Mouse (Mus musculus) embryonic facial prominence, embryonic 11.5 days (tissue): Measurements from ENCODE around the gene Aup1. TPM values are rescaled to one million over a fixed set of nuclear protein-coding genes. Genes with fewer than 3 reads are reported as not detected.
A peak's percentile ranks its signal among the peaks of the same experiment; 100 is the strongest.

Experiments
- ATAC-seq: fragments of 200-750 bp; cut with Nextera tagmentation; replicated peaks from 2 replicates; pipeline ENCODE4 v1.8.0; 2017; ENCODE audit warnings: low read depth; ENCODE audit not compliant: insufficient number of reproducible peaks, low FRiP score, low TSS enrichment
- DNase-seq: peaks from one replicate; pipeline ENCODE4 v3.0.0-alpha.2; 2015; ENCODE audit warnings: low spot score
- H3K27ac ChIP-seq: fragments of 300-500 bp; sonication (generic); replicated peaks from 2 replicates; pipeline ENCODE4 v1.5.1; 2014; ENCODE audit warnings: mild to moderate bottlenecking, low read depth, low read length, control low read depth
- H3K27me3 ChIP-seq: fragments of 300-500 bp; sonication (generic); 2 replicates; pipeline ENCODE4 v1.6.1; 2014; ENCODE audit warnings: mild to moderate bottlenecking, low read length, moderate library complexity, mixed read lengths; ENCODE audit not compliant: control insufficient read depth, insufficient read depth
- H3K36me3 ChIP-seq: fragments of 300-500 bp; sonication (generic); replicated peaks from 2 replicates; pipeline ENCODE4 v1.6.1; 2014; ENCODE audit warnings: low read depth, mild to moderate bottlenecking, low read length, moderate library complexity, mixed read lengths; ENCODE audit not compliant: control insufficient read depth, insufficient read depth
- H3K4me1 ChIP-seq: fragments of 300-500 bp; sonication (generic); 2 replicates; pipeline ENCODE4 v1.6.1; 2014; ENCODE audit warnings: low read length, mixed read lengths; ENCODE audit not compliant: control insufficient read depth, insufficient read depth
- H3K4me2 ChIP-seq: fragments of 300-500 bp; sonication (generic); 2 replicates; pipeline ENCODE4 v1.6.1; 2014; ENCODE audit warnings: low read depth, mild to moderate bottlenecking, control low read depth, low read length, moderate library complexity
- H3K4me3 ChIP-seq: fragments of 300-500 bp; sonication (generic); 2 replicates; pipeline ENCODE4 v1.5.1; 2014; ENCODE audit warnings: low read depth, low read length, control low read depth
- H3K9ac ChIP-seq: fragments of 300-500 bp; sonication (generic); replicated peaks from 2 replicates; pipeline ENCODE4 v1.6.1; 2014; ENCODE audit warnings: mild to moderate bottlenecking, control low read depth, low read length
- H3K9me3 ChIP-seq: fragments of 300-500 bp; sonication (generic); replicated peaks from 2 replicates; pipeline ENCODE4 v1.6.1; 2016; ENCODE audit warnings: mild to moderate bottlenecking, low read length, inconsistent platforms, mixed read lengths; ENCODE audit not compliant: control insufficient read depth
- WGBS: fragments of 180-500 bp; shearing (Covaris S2); extraction: QIAGEN DNeasy Blood & Tissue Kit; methylation state at CpG from one replicate; pipeline ENCODE4 v1.1.7; 2014; 5-methylcytosine and 5-hydroxymethylcytosine counted together
- polyA plus RNA-seq: library from polyadenylated mRNA; unstranded; fragments of >200 nt; fragmentation: Nextera tagmentation; extraction: Ambion mirVana; gene quantifications from 2 replicates; pipeline ENCODE4 v1.2.1, GENCODE M21; 2014

Aup1 gene
- polyA plus RNA-seq, 1 experiment from 2014 or later, result 105 TPM

DNA sequence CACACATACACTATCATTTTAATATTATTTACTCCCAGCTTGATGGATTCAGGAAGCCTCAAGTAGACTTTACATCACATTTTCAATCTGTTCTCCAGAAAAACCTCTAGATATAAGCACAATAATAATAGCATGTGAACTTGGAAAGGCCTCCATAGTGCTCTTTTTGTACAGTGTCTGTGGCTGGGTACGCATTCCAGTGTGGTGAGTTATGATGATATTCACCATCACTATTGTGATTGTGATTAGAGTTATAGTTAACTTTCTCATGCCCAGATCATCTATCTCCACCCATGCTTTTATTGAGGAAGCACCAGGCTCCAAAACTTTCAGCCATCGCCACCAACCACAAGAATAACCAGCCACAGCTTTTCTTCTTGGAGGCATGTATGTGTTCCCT is 30.5 kb upstream of the Aup1 start:
- DNase-seq (no peak), ATAC-seq (no peak)
- Histone ChIP-seq H3K27me3 (no peaks in the 10 kb centered on the region; the same call in 1 of the 2 replicates), H3K36me3 (no peaks in the 10 kb centered on the region), H3K9ac (no peak overlapping the region), H3K4me2 (no peak overlapping the region), H3K4me1 (no peaks in the 10 kb centered on the region), H3K4me3 (no peak overlapping the region), H3K27ac (no peak overlapping the region), H3K9me3 (no peaks in the 10 kb centered on the region)
- whole genome bisulfite sequencing, result 85% methylated on average over 2 of the region's 2 CpGs

DNA sequence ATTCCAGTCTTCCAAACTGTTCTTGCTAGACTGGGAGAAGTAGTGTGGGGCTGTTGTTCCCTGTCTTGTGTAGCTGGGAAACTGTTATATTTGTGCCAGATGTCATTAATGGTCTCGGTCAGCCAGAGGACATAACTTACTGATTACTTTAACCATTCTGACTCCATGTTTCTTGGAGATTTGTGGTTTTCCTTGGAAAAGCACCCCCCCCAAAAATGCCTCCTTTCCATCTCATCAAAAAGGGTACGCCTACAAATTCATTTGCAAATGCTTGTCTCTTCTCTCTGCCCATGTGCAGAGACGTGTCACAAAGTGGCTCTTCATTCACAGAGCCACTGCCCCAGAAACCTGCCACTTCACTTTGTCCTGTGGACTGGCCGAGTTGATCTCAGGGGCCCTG is 29.9 kb upstream of the Aup1 start:
- H3K36me3 ChIP-seq, result no peaks in the 10 kb centered on the region
- no peak overlapping the region for H3K4me2 ChIP-seq
- no peaks in the 10 kb centered on the region; the same call in 1 of the 2 replicates for H3K27me3 ChIP-seq
- ATAC-seq (no peak), DNase-seq (no peak)
- H3K9ac ChIP-seq, result no peak overlapping the region
- H3K4me3 ChIP-seq, result no peak overlapping the region
- H3K4me1 ChIP-seq, result no peaks in the 10 kb centered on the region
- H3K27ac ChIP-seq, result no peak overlapping the region
- H3K9me3 ChIP-seq, result no peaks in the 10 kb centered on the region
- 65% methylated on average over 4 of the region's 4 CpGs for WGBS

GRCm38 (mm10) chr6:83025221-83025620 is 29.1 kb upstream of the Aup1 start:
- Histone ChIP-seq H3K4me1 (no peaks in the 10 kb centered on the region), H3K27ac (no peak overlapping the region), H3K4me2 (no peak overlapping the region), H3K9ac (no peak overlapping the region), H3K4me3 (no peak overlapping the region), H3K27me3 (peaks cover under 1% of the 10 kb centered on the region; the same call in 1 of the 2 replicates), H3K9me3 (no peaks in the 10 kb centered on the region), H3K36me3 (no peaks in the 10 kb centered on the region)
- WGBS, result 93% methylated on average over 4 of the region's 4 CpGs
- DNase-seq (no peak), ATAC-seq (no peak)

DNA sequence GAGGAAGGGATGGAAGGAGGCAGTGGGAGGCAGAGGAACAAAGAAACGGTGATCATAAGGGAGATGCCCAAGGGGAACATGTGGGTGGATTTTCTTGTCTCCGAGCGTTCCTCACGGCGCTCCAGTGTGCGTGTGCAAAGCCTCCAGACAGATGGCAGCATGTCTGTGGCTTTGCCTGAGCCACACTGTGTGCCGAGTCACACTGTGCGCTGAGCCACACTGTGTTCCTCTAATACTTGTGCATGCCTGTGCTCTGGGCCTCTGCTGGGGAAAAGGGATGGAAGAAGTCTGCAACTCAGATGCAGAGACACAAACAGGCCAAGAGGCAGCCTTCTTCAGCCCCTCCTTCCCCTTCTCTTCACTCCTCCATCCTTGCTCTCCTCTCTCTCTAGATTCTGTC is 27.0 kb upstream of the Aup1 start:
- WGBS, result 77% methylated on average over 8 of the region's 8 CpGs
- no peak for ATAC-seq
- Histone ChIP-seq H3K36me3 (no peaks in the 10 kb centered on the region), H3K27ac (no peak overlapping the region), H3K9ac (no peak overlapping the region), H3K27me3 (peaks cover 20% of the 10 kb centered on the region), H3K4me3 (no peak overlapping the region), H3K4me1 (no peaks in the 10 kb centered on the region), H3K4me2 (no peak overlapping the region), H3K9me3 (no peaks in the 10 kb centered on the region)
- DNase-seq, result no peak

- Histone ChIP-seq H3K27ac (no peak overlapping the region), H3K4me3 (no peak overlapping the region), H3K9me3 (no peaks in the 10 kb centered on the region), H3K36me3 (no peaks in the 10 kb centered on the region), H3K4me2 (no peak overlapping the region), H3K4me1 (no peaks in the 10 kb centered on the region), H3K9ac (no peak overlapping the region), H3K27me3 (peaks cover 23% of the 10 kb centered on the region)
- 53% methylated on average over 7 of the region's 9 CpGs for WGBS
- ATAC-seq (0 out of 2 replicates have a peak, but pooled peaks have one; percentile 15), DNase-seq (no peak)
Observed at GRCm38 (mm10) chr6:83027706-83028105, 26.6 kb upstream of the Aup1 start.

DNA sequence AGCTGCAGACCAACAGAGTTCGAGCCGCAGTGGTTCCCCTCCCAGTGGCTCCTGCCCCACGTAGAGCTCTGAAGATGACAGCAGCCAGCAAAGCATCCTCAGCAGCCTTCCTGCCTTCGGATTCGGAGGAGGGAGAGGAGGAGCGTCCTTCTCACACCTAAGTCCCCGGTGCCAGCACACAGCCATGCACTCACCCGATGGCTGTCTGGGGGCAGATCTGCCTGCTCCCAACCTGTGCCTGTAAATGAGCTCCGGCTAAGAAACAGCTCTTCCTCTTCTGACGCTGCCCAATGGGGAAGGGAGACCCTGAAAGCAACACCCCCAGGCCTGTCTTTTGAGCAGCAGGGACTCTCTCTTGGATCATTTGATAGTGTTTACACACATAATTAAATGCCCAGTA is 24.5 kb upstream of the Aup1 start:
- Histone ChIP-seq H3K9me3 (no peaks in the 10 kb centered on the region), H3K4me2 (no peak overlapping the region), H3K36me3 (no peaks in the 10 kb centered on the region), H3K4me1 (no peaks in the 10 kb centered on the region), H3K27me3 (peaks cover 23% of the 10 kb centered on the region), H3K4me3 (no peak overlapping the region), H3K27ac (no peak overlapping the region), H3K9ac (no peak overlapping the region)
- DNase-seq (no peak), ATAC-seq (no peak)
- 22% methylated on average over 10 of the region's 10 CpGs for WGBS

- H3K36me3 ChIP-seq, result no peaks in the 10 kb centered on the region
- ATAC-seq, result no peak
- WGBS, result 60% methylated on average over 7 of the region's 7 CpGs
- H3K4me1 ChIP-seq, result no peaks in the 10 kb centered on the region
- no peak overlapping the region for H3K4me2 ChIP-seq
- no peaks in the 10 kb centered on the region for H3K9me3 ChIP-seq
- H3K9ac ChIP-seq, result no peak overlapping the region
- no peak overlapping the region for H3K4me3 ChIP-seq
- H3K27me3 ChIP-seq, result peaks cover 23% of the 10 kb centered on the region
- no peak overlapping the region for H3K27ac ChIP-seq
- no peak for DNase-seq
Observed at GRCm38 (mm10) chr6:83031111-83031510, 23.2 kb upstream of the Aup1 start.

DNA sequence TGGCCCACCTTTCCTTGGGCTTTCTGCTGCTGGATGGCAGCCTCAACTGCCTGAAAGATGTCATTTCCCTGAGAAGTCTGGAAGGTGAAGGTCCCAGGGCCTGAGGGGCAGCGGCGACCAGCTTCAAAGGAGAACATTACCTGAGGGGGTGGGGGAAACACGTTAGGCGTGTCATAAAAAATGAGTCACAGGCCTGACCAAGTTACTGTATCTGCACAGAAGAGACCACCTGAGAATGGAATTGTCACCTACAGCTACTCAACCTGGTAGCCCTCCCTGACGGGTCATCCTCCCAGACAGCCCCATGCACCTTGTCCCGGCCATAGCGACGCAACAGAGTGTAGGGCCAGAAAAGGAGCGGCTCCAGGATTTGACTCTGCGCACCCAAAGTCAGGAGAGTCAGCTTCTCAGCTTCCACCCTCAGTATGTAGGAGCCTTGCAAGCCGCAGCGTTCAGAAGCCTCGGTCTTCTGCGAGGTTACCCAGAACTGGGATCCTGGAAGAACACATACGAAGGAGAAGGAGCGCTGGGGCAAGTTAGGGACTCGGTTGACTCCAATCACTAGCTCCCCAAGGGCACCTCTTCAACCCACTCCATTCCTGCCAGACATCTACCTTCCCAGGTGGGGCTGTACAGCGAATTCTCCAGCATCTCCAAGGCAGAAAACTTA is 22.3 kb upstream of the Aup1 start:
- Histone ChIP-seq H3K9me3 (no peaks in the 10 kb centered on the region), H3K9ac (no peak overlapping the region; the same call in 1 of the 2 replicates), H3K4me2 (peak overlapping the region; percentile 85), H3K36me3 (no peaks in the 10 kb centered on the region), H3K4me1 (no peaks in the 10 kb centered on the region), H3K27me3 (peaks cover 23% of the 10 kb centered on the region), H3K4me3 (peak overlapping the region; percentile 51), H3K27ac (no peak overlapping the region)
- 14% methylated on average over 18 of the region's 18 CpGs for WGBS
- DNase-seq, result no peak
- ATAC-seq, result no peak
